Mouse (Mus musculus) MN1 (cell line): ENCODE measurements at regions not wholly inside any gene's neighbourhood (a gene's known extent, or its start where the extent isn't known, plus 50 kb on each side); places are given as distances from the start of the nearest gene placed in this dataset.

ENCODE experiments used
- DNase-seq: peaks from one replicate; pipeline ENCODE4 v3.0.0-alpha.2; 2016; ENCODE audit warnings: low spot score

DNA sequence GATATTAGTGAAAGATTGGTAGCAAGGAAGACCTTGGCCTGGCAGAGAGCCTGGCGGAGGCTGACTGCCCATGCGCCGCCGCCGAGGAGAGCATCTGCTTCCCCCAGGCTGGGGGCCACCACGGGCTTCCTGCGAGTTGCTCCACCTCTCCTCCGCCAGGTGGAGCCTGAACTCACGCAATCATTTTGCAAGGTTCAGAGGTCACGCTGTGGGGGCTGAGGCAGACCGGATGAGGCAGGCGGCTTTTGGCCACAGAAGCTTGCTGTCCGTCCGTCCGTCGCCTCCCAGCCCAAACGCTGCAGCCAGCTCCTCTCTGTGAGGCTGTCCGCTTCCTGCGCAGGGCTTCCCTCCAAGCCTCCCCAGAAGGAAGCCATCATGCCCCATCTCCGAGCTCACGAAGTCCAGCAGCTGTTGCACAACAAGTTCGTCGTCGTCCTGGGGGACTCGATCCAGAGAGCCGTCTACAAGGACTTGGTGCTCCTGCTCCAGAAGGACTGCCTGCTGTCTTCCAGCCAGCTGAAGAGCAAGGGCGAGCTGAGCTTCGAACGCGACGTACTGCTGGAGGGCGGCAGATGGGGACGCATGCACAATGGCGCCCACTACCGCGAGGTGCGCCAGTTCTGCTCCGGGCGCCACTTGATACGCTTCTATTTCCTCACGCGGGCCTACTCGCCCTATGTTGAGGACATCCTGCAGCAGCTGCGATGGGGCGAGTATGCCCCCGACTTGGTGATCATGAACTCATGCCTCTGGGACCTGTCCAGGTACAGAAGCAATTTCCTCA, 269.3 kb upstream of the Erbb4 start:
- no peak for DNase-seq

DNA sequence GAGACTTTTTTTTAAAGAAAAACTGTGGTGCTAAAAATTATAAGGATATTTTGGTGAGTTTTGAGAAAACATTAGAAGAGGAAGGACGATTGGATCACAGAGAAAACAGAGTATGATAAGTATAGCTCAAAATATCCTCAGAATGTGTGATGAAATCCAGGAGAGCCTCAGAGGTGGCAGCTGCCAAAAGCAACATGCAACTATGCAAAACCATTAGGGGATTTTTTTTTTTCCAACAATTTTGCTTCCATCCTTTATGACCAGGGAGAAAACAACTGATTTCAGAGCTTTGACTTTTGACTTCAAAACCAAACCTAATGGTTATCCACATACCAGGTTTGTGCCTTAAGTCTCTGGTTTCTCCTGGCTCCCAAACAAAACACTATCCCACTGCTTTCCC, 267.4 kb upstream of the Erbb4 start:
- DNase-seq = no peak

DNA sequence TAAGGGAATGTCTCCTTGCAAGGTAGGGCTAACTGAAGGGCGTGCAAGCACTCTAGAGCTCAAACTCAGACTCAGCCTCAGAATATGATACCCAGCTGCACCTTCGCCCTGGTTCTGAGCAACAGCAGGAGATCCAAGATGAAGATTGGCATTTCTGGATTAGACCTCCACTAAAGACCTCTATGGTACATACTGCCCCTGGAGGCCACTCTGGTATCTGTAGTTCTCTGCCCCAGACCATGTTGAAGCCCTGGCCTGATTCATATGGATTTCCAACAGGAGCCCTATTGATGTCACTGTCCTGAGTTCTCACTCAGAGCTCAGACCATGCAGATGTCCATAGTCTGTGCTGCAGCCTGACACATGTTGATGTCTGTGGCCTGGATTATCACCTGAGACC, 262.2 kb upstream of the Erbb4 start:
- DNase-seq = no peak

DNA sequence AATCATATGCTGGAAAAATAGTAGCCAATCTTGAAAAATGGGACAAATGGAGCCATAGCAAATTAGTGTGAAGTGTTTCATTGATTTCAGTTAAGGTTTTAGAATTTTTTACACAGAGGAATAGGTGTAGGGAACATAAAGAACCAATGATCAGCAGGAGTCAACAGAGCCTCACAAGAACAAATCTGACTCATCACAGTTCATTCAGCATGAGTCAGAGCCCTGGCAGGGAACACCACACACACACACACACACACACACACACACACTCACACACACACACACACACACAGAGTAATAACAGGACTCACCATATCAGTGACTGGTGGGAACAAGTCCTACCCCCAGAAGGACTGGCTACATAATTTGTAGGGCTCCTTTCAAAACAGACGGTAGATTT, 259.7 kb upstream of the Erbb4 start:
- DNase-seq = no peak

DNA sequence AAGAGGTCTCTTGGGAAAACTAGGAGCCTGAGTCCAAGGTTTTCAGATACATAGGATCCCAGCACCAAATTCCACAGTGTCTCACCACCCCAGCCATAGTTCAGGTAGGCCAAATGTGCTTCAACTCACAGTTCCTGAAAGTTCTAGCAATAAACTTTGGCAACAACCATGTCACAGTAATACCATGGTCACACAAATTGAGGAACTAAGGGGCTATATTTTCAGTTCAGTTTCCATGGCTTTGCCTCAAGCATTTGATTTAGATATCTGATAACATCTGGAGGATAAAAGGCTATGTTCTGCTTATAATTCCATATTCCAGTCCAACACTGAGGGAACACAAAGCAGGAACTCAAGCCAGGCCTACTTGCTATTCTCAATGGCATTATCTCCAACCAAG, 256.2 kb upstream of the Erbb4 start:
- DNase-seq = no peak

DNA sequence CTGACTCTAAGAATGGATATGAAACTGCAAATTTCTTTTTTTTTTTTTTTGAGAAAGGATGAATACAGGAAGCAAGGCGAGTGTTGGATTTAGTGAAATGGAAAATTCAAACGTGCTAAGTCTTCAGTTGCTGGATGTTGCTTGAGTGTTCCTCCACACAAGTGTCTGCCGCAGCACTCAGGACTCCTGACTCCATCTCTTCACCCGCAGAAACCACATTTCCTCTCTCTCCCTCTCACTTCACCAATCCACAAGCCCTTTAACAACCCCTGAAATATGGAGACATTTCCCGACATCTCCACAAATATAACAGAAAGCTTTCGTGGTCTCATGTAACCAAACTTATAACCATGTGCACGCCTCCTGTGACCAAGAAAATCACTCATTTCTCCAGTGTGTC, 249.7 kb upstream of the Erbb4 start:
- DNase-seq = no peak

DNA sequence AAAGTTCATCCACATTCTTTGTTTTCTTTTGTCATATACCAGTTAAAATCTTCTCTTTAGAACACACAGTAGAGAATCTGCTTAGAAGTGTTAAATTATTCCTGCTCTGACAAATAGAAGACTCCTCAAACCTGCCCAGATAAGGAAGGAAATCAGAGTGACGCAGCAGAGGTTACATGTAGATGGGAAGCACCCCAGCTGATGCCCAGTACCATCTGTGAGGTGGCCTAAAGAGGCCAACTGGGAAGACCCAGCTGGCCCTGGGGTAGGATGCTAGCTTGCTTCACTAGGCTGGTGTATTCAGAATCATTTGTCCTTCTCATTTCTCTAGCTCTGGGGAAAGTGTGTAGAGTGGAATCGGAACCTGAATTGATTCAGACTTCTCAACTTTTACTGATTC, 242.6 kb upstream of the Erbb4 start:
- DNase-seq = no peak

DNA sequence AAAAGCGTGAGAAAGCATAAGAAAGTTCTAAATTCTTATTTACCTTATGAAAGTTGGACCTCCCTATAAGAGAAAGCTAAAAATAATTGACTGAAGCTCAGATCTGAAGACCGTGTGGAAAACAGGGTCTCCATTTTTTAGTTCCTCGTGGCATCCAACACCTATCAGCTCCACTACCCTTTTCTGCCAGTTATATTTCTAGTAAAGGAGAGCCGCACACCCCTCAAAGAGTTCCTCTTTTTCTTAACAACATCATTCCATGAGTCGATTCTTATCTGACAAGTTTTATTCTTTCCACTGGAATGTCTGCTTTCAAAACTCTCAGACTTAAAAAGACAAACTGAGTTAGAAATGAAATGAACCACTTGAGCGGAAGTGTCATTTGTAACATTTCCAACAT, 242.0 kb upstream of the Erbb4 start:
- DNase-seq = no peak

DNA sequence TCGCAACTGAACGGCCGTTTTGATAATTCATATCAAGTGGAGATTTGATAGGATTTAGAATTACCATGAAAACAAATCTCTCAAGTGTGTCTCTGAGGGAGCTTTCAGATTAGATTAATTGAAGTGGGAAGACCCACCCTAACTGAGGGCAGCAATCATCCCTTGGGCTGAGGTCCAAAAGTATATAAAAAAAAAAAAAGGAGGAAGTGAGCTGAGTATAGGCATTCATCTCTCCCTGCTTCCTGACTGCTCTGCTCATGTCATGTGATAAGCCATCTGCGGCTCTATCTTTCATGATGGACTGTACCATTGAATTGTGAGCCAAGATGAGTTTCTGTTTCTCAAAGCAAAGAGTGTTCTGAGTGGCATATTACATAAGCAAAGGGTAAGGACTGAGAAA, 234.2 kb upstream of the Erbb4 start:
- DNase-seq = no peak

DNA sequence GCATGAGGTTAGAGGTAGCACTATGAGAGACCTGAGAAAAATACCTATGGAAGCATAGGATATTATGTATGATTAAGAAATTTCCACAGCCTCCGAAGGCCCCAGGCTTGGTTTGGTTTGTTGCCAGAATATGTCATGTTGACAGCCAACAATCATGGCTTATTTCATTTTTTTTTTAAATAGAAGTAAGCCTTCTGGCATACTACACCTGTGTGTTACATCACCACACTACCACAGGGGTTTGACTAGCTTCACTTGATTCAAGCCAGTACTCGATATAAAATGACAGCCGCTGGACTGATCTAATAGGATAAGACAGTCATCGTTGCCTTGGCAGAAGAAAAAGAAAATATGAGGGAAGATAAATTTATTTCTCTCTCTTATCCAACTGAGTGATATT, 232.6 kb upstream of the Erbb4 start:
- no peak for DNase-seq

DNA sequence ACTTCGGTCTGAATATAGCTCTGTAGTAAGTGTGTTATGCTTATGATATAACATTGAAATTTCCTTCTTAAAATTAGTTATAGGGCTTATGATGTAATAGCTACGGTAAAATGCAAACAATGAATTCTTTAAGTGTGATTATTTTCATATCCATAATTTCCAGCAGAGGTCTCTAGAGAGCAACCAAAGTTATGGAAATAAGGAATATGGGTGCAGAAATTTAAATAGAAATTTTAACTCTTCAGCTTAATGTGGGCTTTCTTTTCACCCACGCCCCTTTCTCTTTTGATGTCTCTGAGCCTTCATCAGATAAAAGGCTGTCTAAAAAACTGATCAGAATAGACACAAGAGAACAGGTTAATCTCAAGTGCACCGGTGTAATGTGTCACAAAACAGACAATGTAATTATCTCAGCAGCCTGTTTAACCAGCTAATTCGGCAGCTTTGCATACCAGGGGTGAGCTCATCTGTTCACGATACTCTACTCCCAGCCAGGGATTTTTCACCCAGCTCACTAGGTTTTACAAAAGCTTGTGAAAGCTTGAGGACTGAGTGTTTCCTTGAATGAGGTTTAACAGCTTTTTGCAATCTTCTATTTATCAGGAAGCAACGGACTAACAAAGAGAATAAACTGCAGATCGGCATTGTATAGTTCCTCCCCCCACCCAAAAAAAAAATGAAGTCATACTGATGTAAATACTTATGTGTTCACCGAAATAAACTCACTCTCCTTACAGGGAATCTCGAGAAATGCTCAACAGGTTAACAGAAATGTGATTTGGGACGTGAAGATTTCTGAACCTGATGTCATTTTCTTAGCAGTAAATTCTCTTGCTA, 223.8 kb upstream of the Erbb4 start:
- no peak for DNase-seq

DNA sequence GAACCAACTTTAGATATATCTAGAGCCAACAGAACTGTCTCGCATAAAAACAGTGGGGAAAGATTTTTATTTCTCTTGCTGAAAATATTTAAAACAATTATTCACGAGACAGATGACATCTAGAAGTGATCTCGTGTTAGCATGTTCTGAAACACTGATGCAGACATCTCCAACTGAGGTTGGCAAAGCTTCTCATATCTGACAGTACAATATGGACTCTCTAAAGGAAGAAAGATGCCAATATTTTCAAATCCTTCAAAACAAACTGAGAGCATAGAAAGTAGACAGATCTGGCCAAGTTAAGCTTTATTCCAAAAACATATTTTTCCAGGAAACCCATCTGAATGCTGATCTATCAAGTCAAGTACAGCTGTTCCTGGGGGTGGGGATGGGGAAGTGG, 221.5 kb upstream of the Erbb4 start:
- DNase-seq = no peak

DNA sequence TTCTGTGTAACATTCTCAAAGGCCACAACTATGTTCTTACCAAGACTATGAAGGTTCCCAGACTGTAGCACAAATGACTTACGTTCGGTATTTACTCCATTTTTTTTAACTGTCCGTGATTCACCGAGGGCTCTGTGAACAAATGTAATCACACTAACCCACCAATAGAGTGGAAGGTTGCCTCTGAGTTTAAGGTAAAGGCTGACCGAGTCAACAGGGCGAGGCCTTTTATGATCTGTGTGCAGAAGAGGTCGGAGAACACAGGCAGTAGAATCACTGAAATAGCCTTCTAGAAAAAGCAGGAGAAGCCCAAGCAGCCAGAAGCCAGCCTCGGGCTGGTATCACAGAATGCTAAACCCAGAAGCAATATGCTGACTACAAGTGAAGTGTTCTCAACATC, 218.9 kb upstream of the Erbb4 start:
- DNase-seq = no peak

DNA sequence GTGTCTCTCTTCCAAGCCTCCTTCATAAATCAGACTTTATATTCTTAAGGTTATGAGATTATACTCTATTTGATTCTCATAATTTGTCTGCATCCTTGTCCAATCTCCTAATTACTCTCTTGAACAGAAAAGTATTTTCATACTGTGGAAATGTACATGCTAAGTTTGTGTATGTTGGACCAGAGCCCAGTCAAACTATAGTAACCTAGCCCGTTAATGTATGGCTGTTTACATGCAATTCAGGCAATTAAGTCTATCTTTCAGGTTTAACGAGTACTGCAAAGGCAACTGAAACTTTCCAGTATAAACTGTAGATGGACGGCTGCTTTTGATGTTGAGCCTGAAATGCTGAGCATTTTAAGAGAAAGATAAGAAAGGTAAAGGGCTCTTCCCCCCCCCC, 211.7 kb upstream of the Erbb4 start:
- no peak for DNase-seq

DNA sequence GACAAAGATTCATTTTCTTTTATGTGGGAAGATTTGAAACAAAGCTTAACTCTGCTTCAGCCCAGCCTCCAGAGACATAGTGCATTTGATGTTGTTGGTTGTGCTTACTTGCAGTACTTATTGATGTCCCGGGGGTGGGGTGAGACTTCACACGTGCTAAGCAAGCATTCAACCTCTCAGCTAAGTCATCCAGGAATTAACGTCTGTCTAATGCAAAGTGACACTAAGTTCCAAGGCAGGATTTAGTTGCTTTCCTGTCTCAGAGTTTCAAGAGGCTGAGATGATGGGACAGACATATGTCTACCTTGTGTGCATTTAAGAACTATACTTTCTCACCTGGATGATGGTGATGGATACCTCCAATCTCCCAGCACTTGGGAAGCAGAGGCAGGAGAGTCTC, 189.0 kb upstream of the Erbb4 start:
- DNase-seq = no peak

DNA sequence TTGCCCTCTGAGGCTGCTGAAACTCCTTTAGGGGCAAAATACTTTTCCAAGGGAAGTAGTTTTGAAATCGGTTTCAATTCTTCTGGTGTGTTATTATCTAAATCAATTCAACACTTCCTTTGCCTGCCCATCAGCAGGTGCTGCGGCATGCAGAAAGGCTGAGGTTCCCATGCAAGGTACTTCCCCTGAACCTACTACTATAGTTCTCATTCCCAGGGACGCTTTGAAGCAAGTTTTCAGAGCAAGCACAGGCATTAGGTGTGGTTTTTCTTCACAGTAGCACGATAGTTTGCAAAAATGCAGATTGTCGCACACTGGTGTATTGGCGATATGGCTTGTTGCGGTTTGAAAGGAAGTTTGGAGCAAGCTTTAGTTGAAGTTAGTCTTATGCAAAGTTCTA, 183.5 kb upstream of the Erbb4 start:
- DNase-seq = no peak

DNA sequence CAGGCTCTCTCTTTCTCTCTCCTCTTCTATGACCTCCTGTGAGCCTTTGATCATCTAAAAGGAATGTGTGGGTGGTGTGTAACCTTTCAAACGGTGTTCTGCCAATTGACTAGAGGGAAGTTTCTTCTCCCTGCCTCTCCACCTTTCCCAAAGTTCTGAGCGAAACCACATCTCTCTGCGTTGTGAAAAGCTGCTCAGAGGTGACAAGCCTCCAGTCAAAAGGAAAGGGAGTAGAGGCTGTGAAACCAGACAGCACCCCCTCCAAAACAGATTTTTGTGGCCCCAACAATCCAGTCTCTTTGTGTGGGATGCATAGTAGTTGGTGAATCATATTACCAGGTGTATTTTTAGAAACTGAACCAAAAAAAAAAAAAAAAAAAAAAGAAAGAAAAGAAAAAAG, 178.5 kb upstream of the Erbb4 start:
- DNase-seq = no peak

DNA sequence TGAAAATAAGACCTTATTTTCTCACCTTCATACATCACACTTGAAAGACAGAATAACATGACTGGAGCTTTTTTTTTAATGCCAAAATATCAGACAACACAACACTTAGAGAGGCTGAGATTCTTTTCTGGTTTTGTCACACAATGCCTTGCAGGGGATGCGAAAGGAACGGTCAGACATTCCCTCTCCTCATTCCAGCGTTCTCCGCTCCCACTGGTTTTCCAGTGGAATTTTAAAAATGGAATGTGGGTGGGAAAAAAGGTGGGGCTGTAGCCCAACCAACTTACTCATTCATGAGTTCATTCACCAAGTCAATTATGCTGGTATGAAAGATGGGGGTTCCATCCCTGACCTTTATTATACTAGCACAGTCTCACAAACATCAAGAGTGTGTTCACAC, 169.6 kb upstream of the Erbb4 start:
- DNase-seq = no peak

DNA sequence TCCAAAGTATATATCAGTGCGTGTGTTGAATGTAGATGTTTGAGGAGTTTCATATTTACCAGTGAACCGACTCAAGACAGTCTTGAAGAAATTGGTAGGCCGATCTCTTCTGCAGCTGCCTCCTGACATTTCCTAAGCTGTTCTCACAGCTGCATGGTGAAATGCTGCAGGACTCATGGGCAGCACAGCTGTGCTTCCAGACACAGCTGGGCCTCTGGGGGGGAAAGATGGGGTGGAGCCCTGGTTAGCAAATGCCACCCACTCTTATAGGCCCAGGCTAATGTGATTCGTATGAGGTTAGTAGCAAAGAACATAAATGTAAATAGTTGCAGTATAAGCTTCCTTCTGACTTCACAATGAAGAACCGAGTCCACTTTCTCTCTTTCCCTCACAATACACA, 139.8 kb upstream of the Erbb4 start:
- no peak for DNase-seq

DNA sequence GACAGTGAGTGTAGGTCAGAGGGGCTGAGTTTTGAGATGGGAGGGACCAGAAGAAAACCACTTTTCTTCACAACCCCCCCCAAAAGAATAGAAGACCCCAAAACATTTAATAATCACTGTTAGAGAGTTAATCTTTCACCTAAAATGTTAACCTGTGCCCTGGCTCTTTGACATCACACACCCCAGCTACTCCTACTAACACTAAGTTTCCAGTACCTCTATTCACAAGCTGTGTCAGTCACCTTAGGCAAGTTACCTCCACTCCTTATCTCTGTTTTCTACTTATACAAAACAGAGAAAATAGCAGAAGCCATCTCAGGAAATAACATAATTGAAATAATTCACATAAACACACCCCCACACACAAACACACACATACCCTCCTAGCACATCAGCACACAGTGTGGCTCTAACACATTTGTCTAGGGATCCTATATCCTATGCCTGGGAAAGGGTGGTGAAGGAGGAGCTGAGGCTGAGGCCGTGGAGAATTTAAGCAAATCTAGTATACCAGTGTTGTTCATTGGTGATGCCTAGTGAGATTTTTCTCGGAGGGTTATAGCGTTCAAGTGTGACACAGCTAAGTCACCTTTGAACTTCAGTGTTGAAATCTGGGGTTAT, 134.5 kb upstream of the Erbb4 start:
- no peak for DNase-seq

DNA sequence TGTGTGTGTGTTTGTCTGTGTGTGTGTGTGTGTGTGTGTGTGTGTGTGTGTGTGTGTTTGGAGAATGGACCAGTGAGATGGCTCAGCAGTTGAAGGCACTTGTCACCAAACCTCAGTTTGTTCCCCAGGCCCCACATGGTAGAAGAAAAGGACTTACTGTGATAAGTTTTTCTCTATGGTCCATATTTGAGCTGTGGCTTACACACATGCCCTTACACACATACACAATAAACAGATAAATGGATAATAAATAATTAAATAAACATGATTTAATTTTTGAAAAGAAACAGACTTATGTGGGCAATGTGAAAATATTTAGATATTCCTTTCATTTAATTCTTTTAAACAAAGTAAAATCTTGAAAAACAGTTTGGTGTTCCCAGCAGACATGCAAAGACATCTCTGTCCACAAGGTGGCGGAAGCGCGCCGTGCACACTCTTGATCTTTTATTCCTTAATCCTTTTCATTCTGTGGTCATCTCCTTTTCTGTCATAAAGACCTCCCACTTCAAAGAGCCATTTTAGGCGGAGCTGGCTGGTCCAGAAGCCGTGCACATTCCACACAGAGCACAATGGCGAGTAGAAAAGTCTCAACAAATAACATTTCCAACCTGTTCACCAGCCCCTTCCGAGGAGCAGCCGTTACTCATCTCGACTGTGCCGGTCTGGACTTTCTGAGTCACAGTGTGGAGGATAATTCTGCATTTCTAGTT, 133.8 kb upstream of the Erbb4 start:
- DNase-seq = peak; percentile 29

DNA sequence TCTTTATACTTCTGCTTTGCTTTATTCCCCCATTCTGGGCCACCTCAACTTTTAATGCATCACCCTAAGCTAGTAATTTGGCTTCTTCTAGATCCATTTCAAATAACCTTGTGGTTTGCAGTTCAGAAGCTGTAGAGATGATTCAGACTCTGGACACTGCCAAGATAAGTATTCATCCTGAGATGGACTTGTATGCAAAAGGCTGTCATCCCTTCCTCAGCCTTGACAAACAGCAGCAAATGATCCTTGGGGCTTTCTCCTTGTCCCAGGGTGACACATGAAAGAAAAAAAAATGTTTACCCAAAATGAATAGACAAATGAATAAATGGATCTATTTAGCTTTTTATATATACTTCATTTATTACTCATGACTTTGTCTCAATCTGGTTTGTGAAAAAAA, 120.0 kb upstream of the Erbb4 start:
- no peak for DNase-seq
